Mouse (Mus musculus) intestine, embryonic 14.5 days (tissue): ENCODE measurements around the gene Schip1. TPM values are rescaled to one million over a fixed set of nuclear protein-coding genes. Genes with fewer than 3 reads are reported as not detected.

Experiments
- ATAC-seq: fragments of 200-750 bp; cut with Nextera tagmentation; replicated peaks from 2 replicates; pipeline ENCODE4 v1.8.0; 2017; ENCODE audit warnings: low read depth, moderate number of reproducible peaks, moderate TSS enrichment, moderate library complexity; ENCODE audit not compliant: low FRiP score, low TSS enrichment
- DNase-seq: peaks from one replicate; pipeline ENCODE4 v3.0.0-alpha.2; 2018; ENCODE audit warnings: low spot score
- H3K27ac ChIP-seq: fragments of 300-500 bp; sonication (generic); 2 replicates; pipeline ENCODE4 v1.5.1; 2014; ENCODE audit warnings: low read depth, mild to moderate bottlenecking, control low read depth
- H3K27me3 ChIP-seq: fragments of 300-500 bp; sonication (generic); replicated peaks from 2 replicates; pipeline ENCODE4 v1.6.1; 2014; ENCODE audit warnings: low read length, control low read depth; ENCODE audit not compliant: control insufficient read depth, insufficient read depth
- H3K36me3 ChIP-seq: fragments of 300-500 bp; sonication (generic); 2 replicates; pipeline ENCODE4 v1.6.1; 2014; ENCODE audit warnings: low read length, control low read depth; ENCODE audit not compliant: control insufficient read depth, insufficient read depth
- H3K4me1 ChIP-seq: fragments of 300-500 bp; sonication (generic); replicated peaks from 2 replicates; pipeline ENCODE4 v1.6.1; 2014; ENCODE audit warnings: low read length, control low read depth, mixed read lengths; ENCODE audit not compliant: control insufficient read depth, insufficient read depth
- H3K4me2 ChIP-seq: fragments of 300-500 bp; sonication (generic); 2 replicates; pipeline ENCODE4 v1.6.1; 2014; ENCODE audit warnings: low read length
- H3K4me3 ChIP-seq: fragments of 300-500 bp; sonication (generic); 2 replicates; pipeline ENCODE4 v1.5.1; 2014; ENCODE audit warnings: low read depth, low read length, control low read depth, mixed read lengths
- H3K9ac ChIP-seq: fragments of 300-500 bp; sonication (generic); 2 replicates; pipeline ENCODE4 v1.6.1; 2014; ENCODE audit warnings: mild to moderate bottlenecking, low read length
- H3K9me3 ChIP-seq: fragments of 300-500 bp; sonication (generic); 2 replicates; pipeline ENCODE4 v1.6.1; 2016; ENCODE audit warnings: low read length, control low read depth; ENCODE audit not compliant: control insufficient read depth
- WGBS: fragments of 180-500 bp; shearing (Covaris S2); extraction: QIAGEN DNeasy Blood & Tissue Kit; methylation state at CpG from one replicate; pipeline ENCODE4 v1.1.7; 2014; 5-methylcytosine and 5-hydroxymethylcytosine counted together
- polyA plus RNA-seq: library from polyadenylated mRNA; unstranded; fragments of >200 nt; fragmentation: Nextera tagmentation; extraction: Ambion mirVana; gene quantifications from 2 replicates; pipeline ENCODE4 v1.2.1, GENCODE M21; 2014

Gene Schip1
- polyA plus RNA-seq, 1 experiment from 2014 or later = 63.0 TPM

DNA sequence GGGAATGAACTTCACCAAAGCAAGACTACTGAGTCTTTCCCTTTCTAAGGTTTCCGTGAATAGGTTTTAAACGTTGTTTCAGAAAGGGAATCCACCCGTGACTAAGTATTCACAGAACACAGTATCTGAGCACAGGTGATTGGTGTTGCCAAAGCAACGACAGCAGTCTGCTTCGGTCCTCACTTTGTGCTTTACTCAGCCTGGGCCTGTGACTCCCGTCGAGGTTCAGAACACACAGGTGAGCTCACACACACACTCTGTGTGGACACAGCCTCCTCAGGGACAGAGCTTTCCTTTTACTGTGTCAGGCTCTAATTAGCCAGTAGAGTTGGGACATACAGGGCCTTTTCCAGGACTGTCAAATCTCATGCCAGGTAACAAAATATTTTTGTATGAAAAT, 369.8 kb downstream of the Schip1 start:
- no peak overlapping the region for H3K4me3 ChIP-seq
- ATAC-seq = no peak

DNA sequence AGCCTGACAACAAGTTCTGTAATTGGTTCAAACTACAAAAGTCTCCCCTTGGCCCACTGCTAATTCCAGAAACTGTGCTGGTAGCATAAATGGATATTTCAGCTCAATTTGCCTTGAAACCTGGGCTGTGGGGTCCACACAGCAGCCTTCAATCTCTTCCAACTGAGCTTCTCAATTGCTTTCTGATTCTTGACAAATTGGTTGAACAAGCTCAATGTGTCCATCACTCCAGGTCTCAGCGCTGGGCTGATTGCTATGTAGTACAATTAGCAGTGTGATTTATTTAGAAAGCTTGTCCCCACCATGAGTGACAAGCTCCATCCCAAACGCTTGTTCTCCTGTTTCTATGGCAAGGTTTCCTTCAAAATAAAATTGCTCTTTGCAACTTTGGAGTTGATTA, 370.3 kb downstream of the Schip1 start:
- WGBS = 81% methylated on average over 2 of the region's 2 CpGs
- Histone ChIP-seq H3K27ac (no peak overlapping the region), H3K4me2 (no peak overlapping the region), H3K9me3 (no peaks in the 10 kb centered on the region), H3K36me3 (no peaks in the 10 kb centered on the region), H3K4me1 (no peaks in the 10 kb centered on the region), H3K4me3 (no peak overlapping the region), H3K27me3 (no peaks in the 10 kb centered on the region), H3K9ac (no peak overlapping the region)
- no peak for DNase-seq
- no peak for ATAC-seq

More for the DNA sequence above, 369.8 kb downstream of the Schip1 start:
- DNase-seq = no peak
- Histone ChIP-seq H3K9me3 (no peaks in the 10 kb centered on the region), H3K27ac (no peak overlapping the region), H3K4me1 (no peaks in the 10 kb centered on the region), H3K4me2 (no peak overlapping the region), H3K9ac (no peak overlapping the region), H3K27me3 (no peaks in the 10 kb centered on the region), H3K36me3 (no peaks in the 10 kb centered on the region)
- WGBS = 77% methylated on average over 7 of the region's 7 CpGs

DNA sequence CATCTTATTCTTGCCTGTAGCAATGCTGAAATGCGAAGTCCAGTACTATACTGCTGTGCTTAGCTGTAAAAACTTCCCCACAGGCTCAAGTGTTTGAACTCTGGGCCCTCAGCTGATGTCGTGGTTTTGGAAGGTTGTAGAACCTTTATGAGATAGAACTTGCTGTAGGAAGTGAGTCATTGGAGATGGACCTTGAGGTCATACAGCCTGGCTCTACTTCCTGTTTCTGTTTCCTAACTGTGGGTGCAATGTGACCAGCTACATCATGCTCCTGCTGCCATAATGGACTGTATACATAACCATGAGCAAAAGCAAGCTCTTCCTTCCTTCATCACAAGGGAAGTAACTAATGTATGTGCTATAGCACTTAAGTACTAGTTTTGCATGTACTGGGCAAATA, 383.9 kb downstream of the Schip1 start:
- Histone ChIP-seq H3K4me3 (no peak overlapping the region), H3K9me3 (no peaks in the 10 kb centered on the region), H3K4me1 (no peaks in the 10 kb centered on the region), H3K9ac (no peak overlapping the region), H3K27me3 (no peaks in the 10 kb centered on the region), H3K4me2 (no peak overlapping the region), H3K27ac (no peak overlapping the region), H3K36me3 (no peaks in the 10 kb centered on the region)
- ATAC-seq = no peak
- 81% methylated on average over 2 of the region's 2 CpGs for WGBS
- DNase-seq = no peak

DNA sequence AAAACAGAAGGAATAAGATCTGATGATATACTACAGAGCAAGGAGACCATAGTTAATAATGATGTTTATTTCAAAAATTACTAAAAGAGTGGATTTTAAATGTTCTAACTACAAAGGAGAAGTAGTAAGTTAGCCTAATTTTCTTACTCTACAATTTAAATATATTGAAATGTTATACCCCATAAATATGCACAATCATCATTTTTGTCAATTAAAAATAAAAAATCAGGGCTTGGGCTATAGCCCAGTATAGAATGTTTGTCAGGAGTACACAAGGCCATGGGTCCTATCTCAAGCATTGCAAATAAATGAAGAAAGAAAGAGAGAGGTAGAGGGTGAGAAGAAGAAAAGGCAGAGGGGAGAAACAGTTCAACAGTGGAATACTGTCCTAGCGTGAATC, 387.0 kb downstream of the Schip1 start:
- 96% methylated on average over 1 of the region's 1 CpGs for WGBS
- Histone ChIP-seq H3K27ac (no peak overlapping the region), H3K36me3 (no peaks in the 10 kb centered on the region), H3K4me2 (no peak overlapping the region), H3K9me3 (no peaks in the 10 kb centered on the region), H3K4me3 (no peak overlapping the region), H3K9ac (no peak overlapping the region), H3K4me1 (no peaks in the 10 kb centered on the region), H3K27me3 (no peaks in the 10 kb centered on the region)
- ATAC-seq (no peak), DNase-seq (no peak)

DNA sequence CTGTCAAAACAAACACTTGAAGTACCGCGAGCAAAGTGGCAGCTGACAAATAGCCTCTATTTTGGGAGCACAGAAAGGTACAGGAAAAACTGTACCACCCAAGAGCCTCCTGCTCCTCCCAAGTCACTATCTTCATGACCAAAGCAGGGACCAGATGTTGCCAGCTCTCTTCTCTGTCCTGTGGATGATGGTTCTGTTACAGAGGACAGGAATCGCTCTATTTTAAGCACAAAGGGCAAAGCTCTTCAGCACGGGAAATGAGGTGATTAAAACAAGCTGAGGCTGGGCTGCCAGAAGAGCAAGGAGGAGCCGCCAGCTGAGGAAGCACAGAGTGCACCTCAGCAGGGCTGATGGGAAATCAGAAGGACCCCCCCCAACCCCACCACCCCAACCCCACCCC, 388.7 kb downstream of the Schip1 start:
- Histone ChIP-seq H3K36me3 (no peaks in the 10 kb centered on the region), H3K9ac (no peak overlapping the region), H3K4me1 (no peaks in the 10 kb centered on the region), H3K27ac (no peak overlapping the region), H3K27me3 (no peaks in the 10 kb centered on the region), H3K4me3 (no peak overlapping the region), H3K9me3 (no peaks in the 10 kb centered on the region), H3K4me2 (0 out of 2 replicates have a peak overlapping the region, but pooled peaks have one; percentile 7)
- DNase-seq = no peak
- 16% methylated on average over 5 of the region's 5 CpGs for WGBS
- no peak for ATAC-seq

DNA sequence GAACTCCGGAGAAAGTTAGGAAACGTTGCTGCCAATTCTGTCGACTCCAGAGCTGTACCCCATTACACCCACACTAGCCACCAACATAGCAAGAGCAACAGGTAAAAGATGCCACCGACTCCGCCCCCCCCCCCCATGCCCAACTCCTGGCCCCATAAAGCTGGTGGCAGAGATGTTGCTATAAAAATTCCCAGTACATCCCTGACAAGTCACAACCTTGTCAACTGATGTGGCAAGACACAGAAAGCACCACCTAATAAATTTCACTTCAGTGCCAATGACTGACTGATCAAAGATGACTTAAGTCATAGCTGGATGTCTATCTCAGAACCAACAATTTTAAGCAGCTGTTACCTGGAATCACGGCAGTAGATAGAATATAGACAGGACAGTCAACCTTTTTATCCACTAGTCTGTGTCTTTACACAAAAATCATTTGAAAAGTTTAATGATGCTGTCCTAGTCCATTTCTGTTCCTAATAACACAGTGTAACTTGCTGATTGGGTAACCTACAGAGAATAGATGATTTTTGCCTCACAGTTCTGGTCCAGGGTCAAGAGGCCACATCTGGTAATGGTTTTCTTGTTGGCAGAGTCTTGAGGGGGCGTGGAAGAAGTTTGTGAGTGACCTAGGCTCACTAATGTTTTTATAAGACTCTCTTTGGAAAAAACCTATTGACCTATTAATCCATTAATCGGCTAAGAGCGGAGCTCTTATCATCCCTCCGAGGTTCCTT, 389.3 kb downstream of the Schip1 start:
- Histone ChIP-seq H3K9ac (no peak overlapping the region), H3K4me2 (no peak overlapping the region), H3K4me1 (no peaks in the 10 kb centered on the region), H3K9me3 (no peaks in the 10 kb centered on the region), H3K27ac (no peak overlapping the region), H3K4me3 (no peak overlapping the region), H3K36me3 (no peaks in the 10 kb centered on the region), H3K27me3 (no peaks in the 10 kb centered on the region)
- DNase-seq (no peak), ATAC-seq (no peak)
- 54% methylated on average over 10 of the region's 10 CpGs for WGBS

DNA sequence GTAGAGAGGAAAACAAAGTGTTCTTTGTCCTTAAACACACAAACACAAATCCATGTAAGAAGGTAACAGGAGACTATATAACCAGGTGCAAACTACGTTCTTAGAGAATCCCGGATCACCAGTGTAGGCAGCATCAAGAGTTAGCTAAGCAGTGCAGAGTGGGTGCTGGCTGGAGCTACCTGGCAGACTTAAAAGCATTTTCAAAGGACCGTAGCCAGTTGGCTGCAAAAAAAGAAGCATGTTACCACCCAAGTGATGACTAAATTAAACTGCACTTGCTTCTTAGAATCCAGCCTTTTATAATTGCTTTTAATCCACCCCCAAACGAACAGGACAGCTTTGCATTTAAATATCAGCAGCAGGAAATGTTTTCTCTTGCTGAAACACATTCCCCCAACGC, 402.0 kb downstream of the Schip1 start:
- 55% methylated on average over 5 of the region's 5 CpGs for WGBS
- H3K4me1 ChIP-seq = peaks cover 29% of the 10 kb centered on the region
- ATAC-seq = no peak

DNA sequence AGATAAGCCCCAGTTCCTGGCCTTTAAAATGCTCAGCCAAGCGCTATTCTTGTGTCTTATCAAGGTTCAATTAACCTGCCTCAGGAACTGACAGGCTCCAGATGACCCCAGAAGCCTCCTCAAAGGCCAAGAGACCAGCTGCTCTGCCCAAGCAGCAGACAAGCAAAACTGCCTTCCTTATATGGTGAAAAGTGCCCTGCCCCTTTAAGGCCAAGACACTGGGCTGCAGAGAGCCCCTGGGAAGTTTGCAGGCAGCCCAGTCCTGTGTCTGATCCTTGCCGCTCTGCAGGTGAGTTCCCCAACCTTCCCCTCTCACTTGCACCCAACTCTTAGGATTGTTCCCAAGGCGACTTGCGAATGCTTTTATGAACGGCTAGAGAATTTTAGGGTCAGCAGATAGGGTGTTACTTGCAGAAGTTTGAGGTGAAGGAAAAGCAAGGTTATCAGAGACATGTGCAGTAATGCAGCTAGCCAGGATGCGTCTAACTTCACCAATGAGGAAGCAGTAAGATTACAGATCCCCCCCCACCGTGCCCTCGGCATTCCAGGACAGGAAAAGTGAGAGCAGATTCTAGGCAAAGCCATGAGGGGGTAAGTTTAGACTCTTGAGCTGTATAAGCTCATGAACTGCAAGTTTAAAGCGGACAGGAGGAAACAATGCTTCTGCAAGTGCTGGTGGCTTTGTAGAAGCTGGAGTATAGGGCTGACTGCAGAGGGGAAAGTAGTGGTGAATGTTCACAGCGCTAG, 403.5 kb downstream of the Schip1 start:
- Histone ChIP-seq H3K4me1 (peaks cover 29% of the 10 kb centered on the region), H3K9ac (peak overlapping the region; percentile 34), H3K4me3 (peak overlapping the region; percentile 37), H3K4me2 (peak overlapping the region; percentile 51), H3K27me3 (no peaks in the 10 kb centered on the region), H3K36me3 (no peaks in the 10 kb centered on the region), H3K27ac (peak overlapping the region; percentile 44; the same call in 1 of the 2 replicates), H3K9me3 (no peaks in the 10 kb centered on the region)
- ATAC-seq = peak; percentile 72
- WGBS = 2% methylated on average over 10 of the region's 10 CpGs
- peak; percentile 77 for DNase-seq

More for the DNA sequence above, 402.0 kb downstream of the Schip1 start:
- Histone ChIP-seq H3K27ac (no peak overlapping the region), H3K27me3 (no peaks in the 10 kb centered on the region), H3K4me3 (no peak overlapping the region), H3K4me2 (no peak overlapping the region), H3K36me3 (no peaks in the 10 kb centered on the region), H3K9me3 (no peaks in the 10 kb centered on the region), H3K9ac (no peak overlapping the region)
- no peak for DNase-seq
